Mouse (Mus musculus): Measurements from ENCODE around the gene Orm1. TPM values are rescaled to one million over a fixed set of nuclear protein-coding genes. Genes with fewer than 3 reads are reported as not detected.
A peak's percentile ranks its signal among the peaks of the same experiment; 100 is the strongest.

The Orm1 gene
- polyA plus RNA-seq, 1 experiment from 2014 or later: 16.3 TPM

DNA sequence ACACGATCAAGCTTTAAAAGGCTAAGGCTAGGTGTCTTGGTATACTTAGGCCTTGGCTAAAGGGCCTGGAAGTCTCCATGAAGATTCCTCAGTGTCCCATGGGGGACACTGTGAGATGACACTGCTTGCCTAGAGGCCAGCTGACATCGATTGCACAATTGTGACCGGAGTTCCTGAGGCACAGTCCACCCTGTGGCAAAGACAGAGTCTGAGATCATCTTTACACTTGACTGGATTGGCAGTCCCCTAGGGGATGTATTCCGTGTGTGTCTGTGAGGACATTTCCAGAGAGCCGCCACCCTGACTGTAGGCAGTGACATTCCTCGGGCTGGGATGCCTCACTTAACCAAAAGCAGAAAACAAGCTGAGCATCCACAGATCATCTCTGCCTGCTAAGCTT, 15.5 kb downstream of the Orm1 start:
- WGBS: 77% methylated on average over 6 of the region's 6 CpGs
- Histone ChIP-seq H3K36me3 (ENCODE audit: control insufficient read depth, insufficient read depth, low read length) (no peaks in the 10 kb centered on the region), H3K9ac (ENCODE audit: low read length) (no peak overlapping the region), H3K9me3 (ENCODE audit: control insufficient read depth, low read length) (no peaks in the 10 kb centered on the region), H3K4me2 (replicated peaks; ENCODE audit: low read depth) (no peak overlapping the region), H3K4me1 (replicated peaks; ENCODE audit: control insufficient read depth, insufficient read depth) (no peaks in the 10 kb centered on the region), H3K27ac (replicated peaks) (no peak overlapping the region), H3K27me3 (ENCODE audit: control insufficient read depth, insufficient read depth, low read length) (no peaks in the 10 kb centered on the region), H3K4me3 (ENCODE audit: low read depth, low read length) (no peak overlapping the region)
- ATAC-seq (ENCODE audit: low FRiP score, low TSS enrichment) (no peak), DNase-seq (ENCODE audit: low spot score) (no peak)
- TF ChIP-seq CTCF (IDR thresholded peaks at IDR 0.05; ENCODE audit: low read depth) (no peak), EP300 (optimal IDR thresholded peaks at IDR 0.05) (no peak)

DNA sequence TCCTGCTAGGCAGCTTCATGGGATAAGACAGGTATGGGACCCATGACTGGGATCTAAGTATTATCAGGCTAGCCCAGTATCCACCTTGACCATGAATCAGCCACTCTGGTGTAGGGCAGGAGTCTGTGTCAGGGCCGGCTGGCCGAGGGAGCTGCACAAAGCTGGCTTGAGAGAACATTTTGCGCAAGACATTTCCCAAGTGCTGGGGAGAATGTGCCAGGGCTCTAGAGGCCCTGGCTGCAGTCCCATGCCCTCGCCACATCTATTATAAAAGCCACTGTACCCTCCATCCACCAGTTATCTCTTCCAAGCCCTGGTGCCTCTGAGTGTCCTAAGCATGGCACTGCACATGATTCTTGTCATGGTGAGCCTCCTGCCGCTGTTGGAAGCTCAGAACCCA, 17.8 kb downstream of the Orm1 start, which contains the start of gene Orm2:
TSS of gene Orm2 (plus strand) at position 300 of the 400 bp plus-strand sequence.
- no peak for ATAC-seq (ENCODE audit: low FRiP score, low TSS enrichment)
- TF ChIP-seq EP300 (optimal IDR thresholded peaks at IDR 0.05) (no peak), CTCF (IDR thresholded peaks at IDR 0.05; ENCODE audit: low read depth) (no peak)

DNA sequence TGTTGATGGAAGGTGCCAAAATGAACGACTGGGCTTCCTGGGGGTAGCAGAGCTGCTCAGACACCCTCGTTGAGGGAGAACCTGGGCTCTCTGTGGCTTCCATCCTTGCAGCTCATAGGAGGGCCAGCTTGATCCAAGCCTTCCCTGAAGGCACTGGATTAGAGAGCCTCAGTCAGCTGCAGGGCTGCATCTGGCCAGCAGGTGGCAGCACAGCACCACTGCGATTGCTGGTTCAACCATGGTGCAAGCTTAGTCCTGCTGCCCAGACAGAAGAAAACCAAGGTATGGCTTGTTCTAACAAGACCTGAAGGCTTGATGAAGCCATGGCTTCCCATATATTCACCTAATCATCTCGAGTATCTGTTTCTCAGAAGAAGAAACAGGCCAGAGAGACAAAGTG, 24.2 kb downstream of the Orm1 start:
- Histone ChIP-seq H3K4me2 (replicated peaks; ENCODE audit: low read depth) (no peak overlapping the region), H3K27me3 (ENCODE audit: control insufficient read depth, insufficient read depth, low read length) (no peaks in the 10 kb centered on the region), H3K4me1 (replicated peaks; ENCODE audit: control insufficient read depth, insufficient read depth) (no peaks in the 10 kb centered on the region), H3K9ac (ENCODE audit: low read length) (no peak overlapping the region), H3K27ac (replicated peaks) (no peak overlapping the region), H3K9me3 (ENCODE audit: control insufficient read depth, low read length) (no peaks in the 10 kb centered on the region), H3K36me3 (ENCODE audit: control insufficient read depth, insufficient read depth, low read length) (no peaks in the 10 kb centered on the region), H3K4me3 (ENCODE audit: low read depth, low read length) (no peak overlapping the region)
- WGBS: 18% methylated on average over 4 of the region's 4 CpGs
- TF ChIP-seq CTCF (IDR thresholded peaks at IDR 0.05; ENCODE audit: low read depth): peak; percentile 99
- no peak for TF ChIP-seq EP300 (optimal IDR thresholded peaks at IDR 0.05)
- DNase-seq (ENCODE audit: low spot score) (peak; percentile 85), ATAC-seq (ENCODE audit: low FRiP score, low TSS enrichment) (peak; percentile 75)

More for the DNA sequence above, 17.8 kb downstream of the Orm1 start, which contains the start of gene Orm2:
- Histone ChIP-seq H3K36me3 (ENCODE audit: control insufficient read depth, insufficient read depth, low read length) (no peaks in the 10 kb centered on the region), H3K27me3 (ENCODE audit: control insufficient read depth, insufficient read depth, low read length) (no peaks in the 10 kb centered on the region), H3K9ac (ENCODE audit: low read length) (no peak within 1 kb of the TSS), H3K9me3 (ENCODE audit: control insufficient read depth, low read length) (no peaks in the 10 kb centered on the region), H3K4me3 (ENCODE audit: low read depth, low read length) (no peak within 1 kb of the TSS), H3K27ac (replicated peaks) (no peak within 1 kb of the TSS), H3K4me1 (replicated peaks; ENCODE audit: control insufficient read depth, insufficient read depth) (no peaks in the 10 kb centered on the region), H3K4me2 (replicated peaks; ENCODE audit: low read depth) (no peak within 1 kb of the TSS)
- 82% methylated on average over 5 of the region's 5 CpGs for WGBS
- DNase-seq (ENCODE audit: low spot score): no peak

DNA sequence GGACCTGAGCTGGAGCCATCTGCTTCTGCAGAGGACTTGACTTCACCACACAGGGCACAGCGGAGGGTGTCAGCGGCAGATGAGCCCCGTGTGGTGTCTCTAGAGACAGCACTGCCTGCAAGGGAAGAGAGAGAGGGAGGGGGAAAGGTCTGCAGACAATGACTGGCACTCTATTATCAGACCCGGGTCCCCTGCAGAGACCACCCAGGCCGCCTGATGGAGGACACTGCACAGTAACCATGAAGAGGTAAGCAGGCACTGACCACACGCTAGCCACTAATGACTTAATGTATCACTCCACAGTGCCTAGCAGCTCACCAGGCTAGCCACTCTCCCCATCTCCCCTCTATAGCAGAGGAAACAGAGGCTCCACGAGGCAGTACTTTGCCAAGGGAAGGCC, 26.5 kb downstream of the Orm1 start:
- ATAC-seq (ENCODE audit: low FRiP score, low TSS enrichment): no peak
- Histone ChIP-seq H3K9ac (ENCODE audit: low read length) (0 out of 2 replicates have a peak overlapping the region, but pooled peaks have one; percentile 13), H3K27ac (replicated peaks) (no peak overlapping the region), H3K27me3 (ENCODE audit: control insufficient read depth, insufficient read depth, low read length) (no peaks in the 10 kb centered on the region), H3K4me3 (ENCODE audit: low read depth, low read length) (no peak overlapping the region), H3K4me2 (replicated peaks; ENCODE audit: low read depth) (no peak overlapping the region), H3K36me3 (ENCODE audit: control insufficient read depth, insufficient read depth, low read length) (0 out of 2 replicates have a peak, but pooled peaks cover 3% of the 10 kb centered on the region), H3K9me3 (ENCODE audit: control insufficient read depth, low read length) (no peaks in the 10 kb centered on the region), H3K4me1 (replicated peaks; ENCODE audit: control insufficient read depth, insufficient read depth) (no peaks in the 10 kb centered on the region)
- 49% methylated on average over 7 of the region's 7 CpGs for WGBS
- TF ChIP-seq EP300 (optimal IDR thresholded peaks at IDR 0.05): no peak
- no peak for TF ChIP-seq CTCF (IDR thresholded peaks at IDR 0.05; ENCODE audit: low read depth)
- no peak for DNase-seq (ENCODE audit: low spot score)

DNA sequence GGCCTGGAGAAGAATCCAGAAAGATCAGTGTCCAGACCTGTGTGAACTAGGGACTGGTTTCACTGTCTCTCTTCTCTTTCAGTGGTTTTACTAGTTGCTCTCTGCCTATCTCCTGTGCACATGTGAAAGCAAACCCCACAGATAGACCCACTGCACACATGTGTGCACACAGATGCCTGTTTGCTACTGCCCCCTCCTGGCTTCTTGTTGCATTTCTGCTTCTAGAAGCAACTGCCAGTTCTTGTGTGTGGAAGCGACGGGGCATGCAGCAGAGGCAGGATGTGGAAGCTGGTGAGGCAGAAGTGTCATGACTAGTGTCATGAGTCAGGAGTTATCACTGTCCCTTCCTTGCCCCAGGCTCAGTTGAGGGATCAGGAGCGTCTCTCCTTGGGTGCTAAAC, 27.5 kb downstream of the Orm1 start:
- Histone ChIP-seq H3K4me1 (replicated peaks; ENCODE audit: control insufficient read depth, insufficient read depth) (no peaks in the 10 kb centered on the region), H3K27me3 (ENCODE audit: control insufficient read depth, insufficient read depth, low read length) (no peaks in the 10 kb centered on the region), H3K4me2 (replicated peaks; ENCODE audit: low read depth) (no peak overlapping the region), H3K4me3 (ENCODE audit: low read depth, low read length) (no peak overlapping the region), H3K9ac (ENCODE audit: low read length) (no peak overlapping the region), H3K9me3 (ENCODE audit: control insufficient read depth, low read length) (no peaks in the 10 kb centered on the region), H3K27ac (replicated peaks) (no peak overlapping the region), H3K36me3 (ENCODE audit: control insufficient read depth, insufficient read depth, low read length) (0 out of 2 replicates have a peak, but pooled peaks cover 3% of the 10 kb centered on the region)
- 63% methylated on average over 3 of the region's 3 CpGs for WGBS
- TF ChIP-seq EP300 (optimal IDR thresholded peaks at IDR 0.05): no peak
- TF ChIP-seq CTCF (IDR thresholded peaks at IDR 0.05; ENCODE audit: low read depth): peak; percentile 72
- DNase-seq (ENCODE audit: low spot score): peak; percentile 35
- ATAC-seq (ENCODE audit: low FRiP score, low TSS enrichment): no peak

DNA sequence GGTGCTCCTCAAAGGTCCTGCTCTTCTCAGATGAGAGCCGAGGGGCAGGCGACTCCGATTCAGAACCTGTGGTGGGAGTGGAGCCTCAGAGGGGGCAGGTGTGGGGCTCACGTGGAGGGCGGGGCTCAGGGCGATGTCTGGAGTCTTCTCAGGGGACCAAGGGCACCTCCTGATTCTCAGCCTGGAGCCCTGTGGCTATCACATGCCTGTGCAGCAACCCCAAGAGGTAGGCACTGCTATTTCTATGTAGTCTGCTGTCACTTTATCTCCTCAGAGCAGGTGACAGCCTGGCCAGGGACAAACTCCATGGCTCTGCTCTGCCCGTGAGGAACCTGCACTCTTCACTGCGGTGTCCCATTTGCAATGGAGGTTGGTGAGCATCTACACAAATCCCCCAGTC, 29.0 kb downstream of the Orm1 start:
- peaks cover 6% of the 10 kb centered on the region; the same call in 1 of the 2 replicates for H3K36me3 ChIP-seq (ENCODE audit: control insufficient read depth, insufficient read depth, low read length)
- H3K4me3 ChIP-seq (ENCODE audit: low read depth, low read length): no peak overlapping the region
- H3K9me3 ChIP-seq (ENCODE audit: control insufficient read depth, low read length): no peaks in the 10 kb centered on the region
- H3K27me3 ChIP-seq (ENCODE audit: control insufficient read depth, insufficient read depth, low read length): no peaks in the 10 kb centered on the region
- no peak overlapping the region for H3K4me2 ChIP-seq (replicated peaks; ENCODE audit: low read depth)
- no peaks in the 10 kb centered on the region for H3K4me1 ChIP-seq (replicated peaks; ENCODE audit: control insufficient read depth, insufficient read depth)
- no peak overlapping the region for H3K27ac ChIP-seq (replicated peaks)
- DNase-seq (ENCODE audit: low spot score) (no peak), ATAC-seq (ENCODE audit: low FRiP score, low TSS enrichment) (no peak)
- H3K9ac ChIP-seq (ENCODE audit: low read length): no peak overlapping the region
- WGBS: 88% methylated on average over 8 of the region's 8 CpGs
- TF ChIP-seq CTCF (IDR thresholded peaks at IDR 0.05; ENCODE audit: low read depth) (no peak), EP300 (optimal IDR thresholded peaks at IDR 0.05) (no peak)

Data from stomach, postnatal 0 days (tissue).